Mouse (Mus musculus) colon, adult 2 months (tissue): ENCODE data around the gene Bloc1s5. TPM values are rescaled to one million over a fixed set of nuclear protein-coding genes. Genes with fewer than 3 reads are reported as not detected.

Experiments used
- polyA plus RNA-seq: library from polyadenylated mRNA; depleted of rRNA; stranded (reverse); fragments of >200 nt; gene quantifications from 2 replicates; pipeline ENCODE4 v1.2.3, GENCODE M21; 2012; rRNA removed

Bloc1s5 gene
- polyA plus RNA-seq: 3.2 TPM in 2 replicates

DNA sequence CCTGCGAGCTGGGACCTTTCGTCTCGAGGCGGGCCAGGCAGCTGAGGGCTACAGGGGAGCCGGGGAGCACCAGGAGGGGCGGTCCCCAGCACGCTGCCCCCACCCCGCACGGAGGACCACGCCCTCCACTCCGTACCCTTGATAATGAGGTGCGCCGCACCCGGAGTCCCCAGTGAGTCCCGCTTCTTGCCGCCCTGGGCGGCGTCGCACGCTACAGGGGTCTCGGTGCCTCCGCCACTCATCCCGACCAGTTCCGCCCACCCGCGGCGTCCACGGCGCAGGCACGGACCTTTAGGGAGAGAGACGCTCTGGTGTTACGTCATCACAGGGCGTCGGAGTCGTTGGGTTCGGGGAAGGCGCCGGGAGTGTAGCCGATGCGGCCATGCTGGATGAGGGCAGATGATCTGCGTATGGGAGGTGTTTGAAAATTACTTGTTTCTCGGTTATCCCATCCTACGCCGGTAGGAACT, at the start of gene Bloc1s5:
Gene Bloc1s5 (minus strand): TSS at position 310 of the 470 bp plus-strand sequence.

DNA sequence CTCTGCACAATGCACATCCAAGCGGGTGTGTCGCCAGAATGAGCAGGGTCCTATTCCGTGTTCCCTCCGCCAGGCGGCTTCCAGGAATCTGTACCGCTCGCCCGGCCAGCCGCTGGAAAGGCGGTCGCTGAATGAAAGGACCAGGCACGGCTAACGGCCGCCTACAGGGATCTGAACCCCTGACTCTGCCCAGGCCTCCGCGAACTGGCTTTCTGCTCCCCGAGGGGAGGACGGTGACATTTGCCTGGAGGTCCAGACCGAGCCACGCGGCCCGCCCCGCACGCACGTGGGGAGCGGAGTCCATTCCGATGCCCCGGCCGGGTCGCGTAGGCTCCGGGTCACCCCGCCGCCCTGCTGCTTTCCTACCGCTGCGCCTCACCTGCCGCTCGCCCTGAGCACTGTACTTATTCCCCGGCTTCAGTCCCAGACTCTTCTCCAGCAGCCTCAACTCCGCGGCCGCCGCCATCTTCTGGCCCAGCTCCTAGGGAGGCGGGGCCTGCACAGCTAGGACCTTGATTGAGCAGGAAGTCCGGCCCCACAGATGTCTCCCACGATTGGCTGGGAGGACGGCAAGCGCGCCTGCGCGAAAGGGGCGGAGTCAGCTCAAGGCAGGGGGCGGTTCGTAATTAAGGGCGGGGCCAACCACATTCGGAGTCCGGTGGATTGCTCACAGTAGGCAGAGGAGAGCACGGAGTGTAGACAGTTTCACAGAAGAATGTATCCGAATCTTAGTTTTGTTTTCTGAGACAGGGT, 23.8 kb upstream of the Bloc1s5 start, which contains the start of gene Eef1e1:
Gene Eef1e1 (minus strand): TSS at position 531 of the 753 bp plus-strand sequence.

Other genes starting within 250 kb of the Bloc1s5 start
- gene Txndc5, start 106.3 kb downstream of the Bloc1s5 start, polyA plus RNA-seq: 349 and 389 TPM in 2 replicates
- 1.9 and 4.5 TPM in 2 replicates for gene Eef1e1, start 23.9 kb upstream of the Bloc1s5 start, polyA plus RNA-seq